Mouse (Mus musculus): ENCODE measurements around the gene Bfsp1.

- TF ChIP-seq POLR2A (IDR thresholded peaks at IDR 0.05; ENCODE audit: insufficient read depth, low read depth, low read length) (no peak), CTCF (IDR thresholded peaks at IDR 0.05) (no peak)
Measured at GRCm38 (mm10) chr2:143870936-143871688, 8.1 kb upstream of the Bfsp1 start.

Data from heart, adult 2 months (tissue).